Mouse (Mus musculus): ENCODE data around the gene Fkbp4.
"Not testable (repeated sequence)": the region's sequence is repeated elsewhere in the genome, so short reads cannot be mapped to it uniquely, and the experiment has no call there.

Gene Fkbp4

DNA sequence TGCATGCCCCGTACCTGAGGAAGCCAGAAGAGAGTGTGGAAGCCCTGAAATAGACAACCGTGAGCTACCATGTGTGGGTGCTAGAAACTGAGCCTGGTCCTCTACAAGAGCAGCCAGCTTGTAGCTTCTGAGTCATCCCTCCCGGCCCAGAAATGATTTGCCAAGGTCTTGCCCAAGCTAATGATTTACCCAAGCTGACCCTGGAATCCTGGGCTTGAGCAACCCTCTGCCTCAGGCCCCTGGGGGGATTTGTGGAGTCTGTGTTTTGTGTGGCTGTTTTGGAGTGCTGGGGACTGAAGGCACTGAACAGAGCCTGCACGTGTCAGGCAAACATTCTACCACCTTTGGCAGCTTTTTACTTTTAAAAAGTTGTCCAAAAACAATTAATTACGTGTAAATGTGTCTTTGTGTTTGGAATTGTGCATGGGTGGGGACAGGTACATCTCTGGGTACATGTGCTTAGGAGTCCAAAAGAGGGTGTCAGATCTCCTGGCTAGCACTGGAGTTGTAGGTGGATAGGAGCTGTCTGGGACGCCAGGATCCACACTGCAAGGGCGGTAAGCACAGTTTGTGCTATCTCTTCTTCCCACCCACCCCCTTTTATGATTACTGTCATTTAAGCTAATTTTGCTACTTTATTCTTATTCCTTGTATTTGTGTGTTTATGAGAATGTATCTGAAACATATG, 40.8 kb downstream of the Fkbp4 start:
- no peak for DNase-seq (ENCODE audit: low spot score)

DNA sequence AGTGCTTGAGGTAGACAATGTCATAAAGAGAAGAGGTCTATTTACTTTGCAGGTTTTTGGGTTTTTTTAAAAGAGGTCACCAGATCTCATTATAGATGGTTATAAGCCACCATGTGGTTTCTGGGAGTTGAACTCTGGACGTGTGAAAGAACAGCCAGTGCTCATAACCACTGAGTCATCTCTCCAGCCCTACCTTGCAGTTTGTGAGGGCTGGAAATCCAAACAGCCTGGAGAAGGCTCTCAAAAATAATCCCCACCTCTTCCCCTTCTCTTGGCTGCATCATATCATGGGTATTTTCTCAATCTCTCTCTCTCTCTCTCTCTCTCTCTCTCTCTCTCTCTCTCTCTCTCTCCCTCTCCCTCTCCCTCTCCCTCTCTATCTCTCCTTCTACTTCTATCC, 47.8 kb downstream of the Fkbp4 start:
- no peak for DNase-seq (ENCODE audit: low spot score)

DNA sequence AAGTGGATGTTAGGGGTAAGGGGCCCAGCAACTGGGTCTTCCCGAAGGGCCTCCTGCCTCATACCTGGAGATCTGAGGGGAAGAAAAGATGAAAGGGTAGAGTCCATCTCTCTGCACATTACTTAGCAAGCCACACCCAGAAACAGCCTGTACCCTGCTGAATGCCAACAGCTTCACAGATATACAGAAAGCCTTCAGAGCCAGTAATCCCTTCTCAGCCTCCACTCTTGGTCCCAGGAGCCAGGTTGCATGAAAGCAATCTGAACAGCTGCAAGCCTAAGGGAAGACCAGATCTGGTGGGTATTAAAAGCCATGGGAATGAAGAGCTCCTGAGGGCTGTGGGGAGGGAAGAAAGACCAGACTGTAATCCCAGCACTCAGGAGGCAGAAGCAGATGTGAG, 49.3 kb downstream of the Fkbp4 start:
- DNase-seq (ENCODE audit: low spot score) = no peak

DNA sequence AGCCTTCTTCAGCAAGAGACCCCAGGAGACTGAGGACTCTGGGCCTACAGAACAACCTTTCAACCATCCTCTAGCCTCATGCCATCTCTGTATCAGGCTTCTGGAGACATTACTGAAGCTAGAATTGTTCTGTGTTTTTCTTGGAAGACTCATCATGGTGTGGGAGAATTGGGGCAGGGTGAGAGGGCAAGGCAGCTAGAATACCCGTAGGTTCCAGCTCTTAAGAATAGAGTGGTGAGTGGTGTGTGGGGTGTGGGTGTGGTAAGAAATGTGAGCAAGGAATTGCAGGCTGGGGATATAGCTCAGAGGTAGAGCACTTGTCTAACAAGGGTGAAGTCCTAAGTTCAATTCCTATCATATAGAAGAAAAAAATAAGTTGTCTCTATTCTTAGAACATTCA, 53.5 kb downstream of the Fkbp4 start:
- no peak for DNase-seq (ENCODE audit: low spot score)

DNA sequence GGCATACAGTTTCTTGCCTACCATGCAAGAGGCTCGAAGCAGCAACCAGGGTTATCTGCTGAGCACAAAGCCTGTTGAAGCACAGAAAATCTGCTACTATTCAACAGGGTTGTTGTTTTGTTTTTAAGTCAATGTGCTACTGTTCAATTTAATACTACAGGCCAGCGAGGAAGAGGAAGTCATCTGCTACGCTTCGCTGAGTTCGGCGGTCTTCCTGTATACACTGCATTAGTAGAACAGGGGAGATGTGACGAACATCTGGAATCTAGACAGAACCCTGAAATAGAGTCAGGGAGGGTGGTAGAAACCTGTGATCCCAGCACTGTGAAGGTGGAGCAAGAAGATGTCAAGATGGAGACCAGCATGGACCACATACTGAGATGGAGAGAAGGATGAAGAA, 54.7 kb downstream of the Fkbp4 start:
- DNase-seq (ENCODE audit: low spot score) = no peak

DNA sequence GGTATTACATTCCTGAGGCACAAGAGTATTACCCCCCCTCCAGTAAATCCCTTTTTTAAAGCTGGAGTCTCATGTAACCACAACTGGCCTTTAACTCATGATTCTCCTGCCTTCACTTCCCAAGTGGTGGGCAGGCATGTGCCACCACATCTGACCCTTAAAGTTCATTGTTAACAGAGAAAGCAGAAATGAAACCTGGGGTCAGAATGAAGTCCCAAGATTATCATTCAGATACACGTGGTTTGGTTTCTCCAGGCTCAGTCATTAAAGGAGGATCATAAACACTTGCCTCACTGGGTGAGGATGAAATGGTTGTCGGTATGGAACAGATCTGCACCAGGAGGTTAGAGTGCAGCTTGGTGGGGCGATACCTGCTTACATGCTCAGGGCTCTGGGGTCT, 57.2 kb downstream of the Fkbp4 start:
- no peak for DNase-seq (ENCODE audit: low spot score)

DNA sequence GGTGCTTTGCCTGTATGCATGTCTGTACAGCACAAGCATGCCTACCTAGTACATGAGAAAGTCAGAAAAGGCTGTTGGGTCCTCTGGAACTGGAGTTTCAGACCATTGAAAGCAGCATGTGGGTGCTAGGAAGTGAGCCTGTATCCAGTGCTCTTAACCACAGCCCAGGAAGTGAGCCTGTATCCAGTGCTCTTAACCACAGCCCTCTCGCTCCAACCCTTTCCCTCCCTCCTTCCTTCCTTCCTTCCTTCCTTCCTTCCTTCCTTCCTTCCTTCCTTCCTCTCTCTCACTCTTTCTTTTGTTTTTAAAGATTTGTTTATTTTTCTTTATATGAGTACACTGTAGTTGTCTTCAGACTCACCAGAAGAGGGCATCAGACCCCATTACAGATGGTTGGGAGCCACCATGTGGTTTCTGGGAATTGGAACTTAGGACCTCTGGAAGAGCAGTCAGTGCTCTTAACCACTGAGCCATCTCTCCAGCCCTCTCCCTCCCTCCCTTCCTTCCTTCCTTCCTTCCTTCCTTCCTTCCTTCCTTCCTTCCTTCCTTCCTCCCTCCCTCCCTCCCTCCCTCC, 57.8 kb downstream of the Fkbp4 start:
- not testable (repeated sequence) for DNase-seq (ENCODE audit: low spot score)
